Mouse (Mus musculus) MEL (cell line): ENCODE measurements around the gene Pcbp4. TPM values are rescaled to one million over a fixed set of nuclear protein-coding genes. Genes with fewer than 3 reads are reported as not detected.

Experiments
- DNase-seq: peaks from one replicate; pipeline ENCODE4 v3.0.0; 2011; ENCODE audit warnings: low read depth, low spot score
- H3K27ac ChIP-seq: 2 replicates; pipeline ENCODE4 v1.5.1; 2012; ENCODE audit warnings: low read depth, mild to moderate bottlenecking, control low read depth, low read length, moderate library complexity; ENCODE audit not compliant: control insufficient read depth
- H3K27me3 ChIP-seq, 2 experiments: fragments of 150-350 bp in 1 of 2; sonication (generic) in 1 of 2; 2 replicates each; pipeline ENCODE4 v1.6.1; 2012; ENCODE audit warnings: low read length in 2 of 2, mild to moderate bottlenecking in 2 of 2, improper control_type of control experiment in 1 of 2, moderate library complexity in 1 of 2; ENCODE audit not compliant: insufficient read depth in 2 of 2, control insufficient read depth in 1 of 2
- H3K36me3 ChIP-seq, 2 experiments: 2 replicates each; pipeline ENCODE4 v1.6.1; 2012 to 2014; ENCODE audit warnings: low read length in 2 of 2, improper control_type of control experiment in 1 of 2, inconsistent platforms in 1 of 2, mild to moderate bottlenecking in 1 of 2; ENCODE audit not compliant: insufficient read depth in 2 of 2, control insufficient read depth in 1 of 2
- H3K4me1 ChIP-seq, 2 experiments: fragments of 150-350 bp in 1 of 2; sonication (generic) in 1 of 2; 2 replicates each; pipeline ENCODE4 v1.6.1; 2012; ENCODE audit warnings: low read length in 2 of 2, improper control_type of control experiment in 1 of 2, mild to moderate bottlenecking in 1 of 2; ENCODE audit not compliant: insufficient read depth in 2 of 2, control insufficient read depth in 1 of 2
- H3K4me3 ChIP-seq, 2 experiments: fragments of 150-350 bp in 1 of 2; sonication (generic) in 1 of 2; 2 replicates each; pipeline ENCODE4 v1.5.1; 2012; ENCODE audit warnings: low read depth in 2 of 2, low read length in 2 of 2, mild to moderate bottlenecking in 2 of 2, moderate library complexity in 2 of 2, control low read depth in 1 of 2, improper control_type of control experiment in 1 of 2; ENCODE audit not compliant: control insufficient read depth in 1 of 2, insufficient read depth in 1 of 2
- H3K79me2 ChIP-seq: 2 replicates; pipeline ENCODE4 v1.6.1; 2012; ENCODE audit warnings: mild to moderate bottlenecking, low read length, moderate library complexity; ENCODE audit not compliant: control insufficient read depth, poor library complexity, insufficient read depth
- H3K9ac ChIP-seq: 2 replicates; pipeline ENCODE4 v1.6.1; 2012; ENCODE audit warnings: low read depth, mild to moderate bottlenecking, control low read depth, low read length, moderate library complexity; ENCODE audit not compliant: control insufficient read depth, poor library complexity, severe bottlenecking
- H3K9me3 ChIP-seq: fragments of 150-350 bp; sonication (generic); replicated peaks from 2 replicates; pipeline ENCODE4 v1.6.1; 2012; ENCODE audit warnings: mild to moderate bottlenecking, low read length, improper control_type of control experiment, moderate library complexity; ENCODE audit not compliant: insufficient read depth
- BHLHE40 ChIP-seq: IDR thresholded peaks from 2 replicates; pipeline ENCODE4 v1.6.1; 2012; ENCODE audit warnings: low read depth, mild to moderate bottlenecking, inconsistent platforms, low read length, improper control_type of control experiment, borderline replicate concordance
- CTCF ChIP-seq, 3 experiments: IDR thresholded peaks in 2 of 3; conservative IDR thresholded peaks in 1 of 3; 2 replicates each; pipeline ENCODE4 v1.5.1; 2011 to 2012; ENCODE audit warnings: low read length in 3 of 3, low read depth in 2 of 3, mild to moderate bottlenecking in 2 of 3, improper control_type of control experiment in 1 of 3, inconsistent platforms in 1 of 3, mixed read lengths in 1 of 3, moderate library complexity in 1 of 3; ENCODE audit not compliant: control insufficient read depth in 1 of 3, insufficient read depth in 1 of 3, poor library complexity in 1 of 3, severe bottlenecking in 1 of 3
- ETS1 ChIP-seq: IDR thresholded peaks from 2 replicates; pipeline ENCODE4 v1.6.1; 2012; ENCODE audit warnings: low read depth, mild to moderate bottlenecking, inconsistent platforms, low read length, improper control_type of control experiment, moderate library complexity
- GABPA ChIP-seq: IDR thresholded peaks from 2 replicates; pipeline ENCODE4 v1.6.1; 2012; ENCODE audit warnings: low read depth, mild to moderate bottlenecking, inconsistent platforms, low read length, improper control_type of control experiment, moderate library complexity
- GATA1 ChIP-seq: IDR thresholded peaks from 2 replicates; pipeline ENCODE4 v1.6.1; 2011; ENCODE audit warnings: low read depth, low read length, improper control_type of control experiment
- HCFC1 ChIP-seq: IDR thresholded peaks from 2 replicates; pipeline ENCODE4 v1.6.1; 2012; ENCODE audit warnings: low read depth, mild to moderate bottlenecking, inconsistent platforms, low read length, improper control_type of control experiment, moderate library complexity
- KAT2A ChIP-seq: conservative IDR thresholded peaks from 2 replicates; pipeline ENCODE4 v1.6.1; 2012; ENCODE audit warnings: low read depth, low read length, improper control_type of control experiment, inconsistent platforms
- MAX ChIP-seq: IDR thresholded peaks from 2 replicates; pipeline ENCODE4 v1.6.1; 2011; ENCODE audit warnings: low read length, improper control_type of control experiment
- MAZ ChIP-seq: IDR thresholded peaks from 2 replicates; pipeline ENCODE4 v1.6.1; 2012; ENCODE audit warnings: low read depth, mild to moderate bottlenecking, inconsistent platforms, low read length, improper control_type of control experiment
- MYB ChIP-seq: IDR thresholded peaks from 2 replicates; pipeline ENCODE4 v1.6.1; 2011; ENCODE audit warnings: mild to moderate bottlenecking, low read depth, low read length, improper control_type of control experiment
- NELFE ChIP-seq: IDR thresholded peaks from 2 replicates; pipeline ENCODE4 v1.6.1; 2011; ENCODE audit warnings: low read depth, low read length, improper control_type of control experiment
- POLR2A ChIP-seq, 2 experiments: IDR thresholded peaks; 2 replicates each; pipeline ENCODE4 v1.6.1; 2011 to 2012; ENCODE audit warnings: low read length in 2 of 2, mild to moderate bottlenecking in 2 of 2, control low read depth in 1 of 2, improper control_type of control experiment in 1 of 2, low read depth in 1 of 2, moderate library complexity in 1 of 2; ENCODE audit not compliant: control insufficient read depth in 1 of 2, insufficient read depth in 1 of 2, poor library complexity in 1 of 2
- RAD21 ChIP-seq: IDR thresholded peaks from 2 replicates; pipeline ENCODE4 v1.6.1; 2011; ENCODE audit warnings: mild to moderate bottlenecking, low read depth, low read length, improper control_type of control experiment
- SIN3A ChIP-seq: IDR thresholded peaks from 2 replicates; pipeline ENCODE4 v1.6.1; 2012; ENCODE audit warnings: low read length, improper control_type of control experiment, inconsistent platforms
- TAL1 ChIP-seq: IDR thresholded peaks from 2 replicates; pipeline ENCODE4 v1.6.1; 2012; ENCODE audit warnings: mild to moderate bottlenecking, inconsistent platforms, low read length, moderate library complexity, mixed read lengths
- USF1 ChIP-seq: IDR thresholded peaks from 2 replicates; pipeline ENCODE4 v1.6.1; 2014; ENCODE audit warnings: low read depth, mild to moderate bottlenecking, inconsistent platforms, low read length, improper control_type of control experiment, moderate library complexity
- USF2 ChIP-seq, 2 experiments: IDR thresholded peaks; 2 replicates each; pipeline ENCODE4 v1.6.1; 2011 to 2012; ENCODE audit warnings: improper control_type of control experiment in 2 of 2, low read length in 2 of 2, borderline replicate concordance in 1 of 2, inconsistent platforms in 1 of 2, low read depth in 1 of 2, mild to moderate bottlenecking in 1 of 2; ENCODE audit not compliant: insufficient read depth in 1 of 2
- ZKSCAN1 ChIP-seq: IDR thresholded peaks from 2 replicates; pipeline ENCODE4 v1.6.1; 2012; ENCODE audit warnings: low read depth, mild to moderate bottlenecking, inconsistent platforms, low read length, improper control_type of control experiment, moderate library complexity
- ZMIZ1 ChIP-seq: IDR thresholded peaks from 2 replicates; pipeline ENCODE4 v1.6.1; 2012; ENCODE audit warnings: low read depth, mild to moderate bottlenecking, inconsistent platforms, low read length, improper control_type of control experiment, moderate library complexity
- polyA plus RNA-seq, 2 experiments: library from polyadenylated mRNA; stranded (reverse) in 1 of 2; unstranded in 1 of 2; fragments of >175 nt in 1 of 2; fragments of >200 nt in 1 of 2; gene quantifications; 2 replicates each; pipeline versions ENCODE4 v1.2.1 to v1.2.4; 2012; ENCODE audit warnings: low replicate concordance in 2 of 2, low read depth in 1 of 2; ENCODE audit not compliant: insufficient read length in 2 of 2, insufficient read depth in 1 of 2, missing spikeins in 1 of 2
- total RNA-seq: library from RNA; depleted of rRNA; stranded (reverse); fragments of 300-350 nt; gene quantifications from 2 replicates; pipeline ENCODE4 v1.2.3, GENCODE M21; 2012

The Pcbp4 gene
- total and polyA plus RNA-seq, 3 experiments, result 7.7 to 36.6 TPM; not detected in 1

DNA sequence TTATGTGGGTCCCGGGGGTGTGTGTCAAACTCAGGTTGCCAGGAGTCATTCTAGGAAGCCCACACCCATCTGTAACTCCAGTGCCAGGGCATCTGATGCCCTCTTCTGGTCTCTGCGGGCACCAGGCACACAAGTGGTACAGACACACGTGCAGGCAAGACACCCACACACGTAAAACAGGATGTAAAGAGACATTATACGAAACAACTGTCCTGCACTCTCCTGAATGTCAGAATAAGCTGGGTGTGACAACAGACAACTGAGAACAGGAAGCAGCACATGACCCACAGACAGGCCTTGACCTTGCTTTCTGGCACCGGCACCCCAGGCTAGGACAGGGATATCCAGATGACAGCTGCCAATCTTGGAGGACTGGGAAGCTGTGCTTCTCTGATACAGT, 16.2 kb downstream of the Pcbp4 start:
- Histone ChIP-seq H3K27me3 (no peaks in the 10 kb centered on the region), H3K79me2 (no peaks in the 10 kb centered on the region), H3K27ac (no peak overlapping the region), H3K36me3 (no peaks in the 10 kb centered on the region; a peak in 1 of 4 replicates), H3K4me3 (no peak overlapping the region), H3K9me3 (no peaks in the 10 kb centered on the region), H3K9ac (no peak overlapping the region), H3K4me1 (peaks cover 0 to 8% of the 10 kb centered on the region in 2 experiments; a peak in 2 of 4 replicates)
- DNase-seq, result no peak
- peak in 2 of 3 experiments; percentile 30 to 36; a peak in 4 of 6 replicates for TF ChIP-seq CTCF (IDR thresholded peaks at IDR 0.05 in 2 of 3, conservative IDR thresholded peaks at IDR 0.05 in 1 of 3; ENCODE audit: control insufficient read depth in 1 of 3, insufficient read depth in 1 of 3, low read depth in 2 of 3, low read length in 3 of 3, poor library complexity in 1 of 3, severe bottlenecking in 1 of 3)
- TF ChIP-seq TAL1, result no peak
- no peak for TF ChIP-seq KAT2A

DNA sequence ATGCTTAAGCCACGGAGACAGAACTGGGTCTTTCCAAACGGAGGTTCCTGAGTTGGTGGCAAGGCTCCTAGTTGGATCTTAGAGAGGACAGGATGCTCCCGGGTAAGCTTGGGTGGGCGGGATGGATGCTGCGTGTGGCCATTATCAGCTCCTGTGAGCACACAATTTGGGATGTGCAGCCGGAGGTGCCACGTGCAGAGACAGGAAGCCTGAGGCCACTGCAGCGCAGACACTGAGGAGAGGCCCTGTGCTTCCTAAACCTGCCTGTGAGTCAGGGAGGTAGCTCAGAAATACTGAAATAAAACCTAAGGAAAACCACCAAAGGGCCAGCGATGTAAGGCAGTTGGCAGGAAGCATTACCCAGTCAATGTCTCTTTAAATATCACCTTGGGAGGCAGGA, 16.7 kb downstream of the Pcbp4 start:
- H3K79me2 ChIP-seq, result no peaks in the 10 kb centered on the region
- TF ChIP-seq ETS1, result no peak
- no peak for TF ChIP-seq GABPA
- no peak for TF ChIP-seq MAZ
- no peak for TF ChIP-seq ZKSCAN1
- no peak for TF ChIP-seq USF1
- no peak for TF ChIP-seq RAD21
- TF ChIP-seq MYB, result no peak
- TF ChIP-seq CTCF (IDR thresholded peaks at IDR 0.05 in 2 of 3, conservative IDR thresholded peaks at IDR 0.05 in 1 of 3; ENCODE audit: control insufficient read depth in 1 of 3, insufficient read depth in 1 of 3, low read depth in 2 of 3, low read length in 3 of 3, poor library complexity in 1 of 3, severe bottlenecking in 1 of 3), result no peak
- TF ChIP-seq BHLHE40, result no peak
- no peak for TF ChIP-seq SIN3A
- no peak for TF ChIP-seq MAX
- no peak for TF ChIP-seq NELFE
- no peak for TF ChIP-seq POLR2A (IDR thresholded peaks at IDR 0.05; ENCODE audit: control insufficient read depth in 1 of 2, insufficient read depth in 1 of 2, low read depth in 1 of 2, low read length in 2 of 2, poor library complexity in 1 of 2)
- TF ChIP-seq USF2 (IDR thresholded peaks at IDR 0.05; ENCODE audit: borderline replicate concordance in 1 of 2, insufficient read depth in 1 of 2, low read depth in 1 of 2, low read length in 2 of 2), result no peak
- no peak for TF ChIP-seq ZMIZ1
- TF ChIP-seq HCFC1, result no peak
- TF ChIP-seq GATA1, result no peak
- no peak overlapping the region for H3K27ac ChIP-seq
- H3K9me3 ChIP-seq, result no peaks in the 10 kb centered on the region
- H3K4me1 ChIP-seq, result peaks cover 0 to 8% of the 10 kb centered on the region in 2 experiments; a peak in 2 of 4 replicates
- no peaks in the 10 kb centered on the region; a peak in 1 of 4 replicates for H3K36me3 ChIP-seq
- H3K27me3 ChIP-seq, result no peaks in the 10 kb centered on the region
- no peak overlapping the region for H3K4me3 ChIP-seq
- no peak overlapping the region for H3K9ac ChIP-seq
- no peak for DNase-seq
